Mouse (Mus musculus): ENCODE measurements at regions not wholly inside any gene's neighbourhood (a gene's known extent, or its start where the extent isn't known, plus 50 kb on each side); places are given as distances from the start of the nearest gene placed in this dataset.
"Not testable (repeated sequence)": the region's sequence is repeated elsewhere in the genome, so short reads cannot be mapped to it uniquely, and the experiment has no call there.

GRCm38 (mm10) chr14:53547365-53547764 lies 706.5 kb downstream of the Dad1 start:
- not testable (repeated sequence) for TF ChIP-seq CTCF (IDR thresholded peaks at IDR 0.05; ENCODE audit: borderline replicate concordance, insufficient read depth, low read length); POLR2A (IDR thresholded peaks at IDR 0.05; ENCODE audit: low read depth, low read length)
